Mouse (Mus musculus) MEL (cell line): ENCODE results near the gene Cartpt.

Source experiments
- CTCF ChIP-seq, 3 experiments: IDR thresholded peaks in 2 of 3; conservative IDR thresholded peaks in 1 of 3; 2 replicates each; pipeline ENCODE4 v1.5.1; 2011 to 2012; ENCODE audit warnings: low read length in 3 of 3, low read depth in 2 of 3, mild to moderate bottlenecking in 2 of 3, improper control_type of control experiment in 1 of 3, inconsistent platforms in 1 of 3, mixed read lengths in 1 of 3, moderate library complexity in 1 of 3; ENCODE audit not compliant: control insufficient read depth in 1 of 3, insufficient read depth in 1 of 3, poor library complexity in 1 of 3, severe bottlenecking in 1 of 3
- EP300 ChIP-seq, 2 experiments: IDR thresholded peaks; 2 replicates each; pipeline ENCODE4 v1.6.1; 2011; ENCODE audit warnings: improper control_type of control experiment in 2 of 2, low read length in 2 of 2, low read depth in 1 of 2, mild to moderate bottlenecking in 1 of 2
- HCFC1 ChIP-seq: IDR thresholded peaks from 2 replicates; pipeline ENCODE4 v1.6.1; 2012; ENCODE audit warnings: low read depth, mild to moderate bottlenecking, inconsistent platforms, low read length, improper control_type of control experiment, moderate library complexity
- KAT2A ChIP-seq: conservative IDR thresholded peaks from 2 replicates; pipeline ENCODE4 v1.6.1; 2012; ENCODE audit warnings: low read depth, low read length, improper control_type of control experiment, inconsistent platforms
- MAFK ChIP-seq: IDR thresholded peaks from 2 replicates; pipeline ENCODE4 v1.6.1; 2011; ENCODE audit warnings: low read depth, mild to moderate bottlenecking, low read length, improper control_type of control experiment, borderline replicate concordance
- MAX ChIP-seq: IDR thresholded peaks from 2 replicates; pipeline ENCODE4 v1.6.1; 2011; ENCODE audit warnings: low read length, improper control_type of control experiment
- MEF2A ChIP-seq: IDR thresholded peaks from 2 replicates; pipeline ENCODE4 v1.6.1; 2014; ENCODE audit warnings: low read depth, mild to moderate bottlenecking, inconsistent platforms, low read length, improper control_type of control experiment; ENCODE audit not compliant: poor library complexity, insufficient replicate concordance, severe bottlenecking; ENCODE audit errors: extremely low read depth
- POLR2A ChIP-seq, 2 experiments: IDR thresholded peaks; 2 replicates each; pipeline ENCODE4 v1.6.1; 2011 to 2012; ENCODE audit warnings: low read length in 2 of 2, mild to moderate bottlenecking in 2 of 2, control low read depth in 1 of 2, improper control_type of control experiment in 1 of 2, low read depth in 1 of 2, moderate library complexity in 1 of 2; ENCODE audit not compliant: control insufficient read depth in 1 of 2, insufficient read depth in 1 of 2, poor library complexity in 1 of 2
- UBTF ChIP-seq: IDR thresholded peaks from 2 replicates; pipeline ENCODE4 v1.6.1; 2012; ENCODE audit warnings: low read depth, mild to moderate bottlenecking, inconsistent platforms, low read length, improper control_type of control experiment, moderate library complexity, borderline replicate concordance; ENCODE audit not compliant: insufficient read depth
- USF1 ChIP-seq: IDR thresholded peaks from 2 replicates; pipeline ENCODE4 v1.6.1; 2014; ENCODE audit warnings: low read depth, mild to moderate bottlenecking, inconsistent platforms, low read length, improper control_type of control experiment, moderate library complexity
- ZMIZ1 ChIP-seq: IDR thresholded peaks from 2 replicates; pipeline ENCODE4 v1.6.1; 2012; ENCODE audit warnings: low read depth, mild to moderate bottlenecking, inconsistent platforms, low read length, improper control_type of control experiment, moderate library complexity

DNA sequence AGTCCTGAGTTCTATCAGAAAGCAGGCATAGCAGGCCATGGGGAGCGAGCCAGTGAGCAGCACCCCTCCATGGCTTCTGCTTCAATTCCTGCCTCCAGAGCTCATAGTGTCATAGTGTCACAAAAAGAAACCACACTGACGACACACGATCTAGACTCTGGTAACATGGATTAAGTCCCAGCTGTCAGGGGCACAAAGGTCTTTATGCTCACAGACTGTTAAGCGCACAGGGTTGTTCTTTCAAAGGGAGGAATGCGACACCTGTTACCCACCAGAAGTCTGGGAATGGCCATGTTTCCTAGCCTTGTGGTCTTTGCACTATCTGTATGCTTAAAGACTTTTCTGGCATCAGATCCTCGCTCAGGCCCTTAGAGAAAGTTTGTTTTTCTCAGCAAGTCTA is 15.3 kb downstream of the Cartpt start:
- no peak for TF ChIP-seq ZMIZ1
- no peak for TF ChIP-seq KAT2A
- no peak for TF ChIP-seq UBTF
- TF ChIP-seq POLR2A (IDR thresholded peaks at IDR 0.05; ENCODE audit: control insufficient read depth in 1 of 2, insufficient read depth in 1 of 2, low read depth in 1 of 2, low read length in 2 of 2, poor library complexity in 1 of 2), result no peak
- no peak for TF ChIP-seq EP300 (IDR thresholded peaks at IDR 0.05; ENCODE audit: low read depth in 1 of 2, low read length in 2 of 2)
- TF ChIP-seq MAX, result no peak
- TF ChIP-seq CTCF (IDR thresholded peaks at IDR 0.05 in 2 of 3, conservative IDR thresholded peaks at IDR 0.05 in 1 of 3; ENCODE audit: control insufficient read depth in 1 of 3, insufficient read depth in 1 of 3, low read depth in 2 of 3, low read length in 3 of 3, poor library complexity in 1 of 3, severe bottlenecking in 1 of 3), result no peak
- no peak for TF ChIP-seq HCFC1
- TF ChIP-seq MAFK, result no peak
- no peak for TF ChIP-seq MEF2A
- TF ChIP-seq USF1, result no peak
